Mouse (Mus musculus): Measurements from ENCODE around the gene Klhl11.

Gene Klhl11

GRCm38 (mm10) chr11:100472197-100472934 lies at the start of gene Klhl11:
Gene Klhl11, minus strand, starts transcription at chr11:100472741.
- peak; percentile 95 for DNase-seq (ENCODE audit: low spot score)

GRCm38 (mm10) chr11:100520838-100521237 lies 48.3 kb upstream of the Klhl11 start:
- no peak for DNase-seq (ENCODE audit: low spot score)

- DNase-seq (ENCODE audit: low spot score), result no peak
Observed at GRCm38 (mm10) chr11:100519188-100519587, 46.6 kb upstream of the Klhl11 start.

GRCm38 (mm10) chr11:100518188-100518591 lies 45.6 kb upstream of the Klhl11 start:
- no peak for DNase-seq (ENCODE audit: low spot score)

GRCm38 (mm10) chr11:100516291-100516690 lies 43.8 kb upstream of the Klhl11 start:
- DNase-seq (ENCODE audit: low spot score), result no peak

- no peak for DNase-seq (ENCODE audit: low spot score)
Observed at GRCm38 (mm10) chr11:100515789-100516188, 43.2 kb upstream of the Klhl11 start.

- no peak for DNase-seq (ENCODE audit: low spot score)
Observed at GRCm38 (mm10) chr11:100515061-100515460, 42.5 kb upstream of the Klhl11 start.

- no peak for DNase-seq (ENCODE audit: low spot score)
Observed at GRCm38 (mm10) chr11:100513716-100514115, 41.2 kb upstream of the Klhl11 start.

- DNase-seq (ENCODE audit: low spot score), result no peak
Observed at GRCm38 (mm10) chr11:100512384-100512783, 39.8 kb upstream of the Klhl11 start.

GRCm38 (mm10) chr11:100510556-100510955 lies 38.0 kb upstream of the Klhl11 start:
- no peak for DNase-seq (ENCODE audit: low spot score)

GRCm38 (mm10) chr11:100505997-100506396 lies 33.5 kb upstream of the Klhl11 start:
- DNase-seq (ENCODE audit: low spot score), result no peak

- no peak for DNase-seq (ENCODE audit: low spot score)
Observed at GRCm38 (mm10) chr11:100504990-100505660, 32.6 kb upstream of the Klhl11 start.

- DNase-seq (ENCODE audit: low spot score), result no peak
Observed at GRCm38 (mm10) chr11:100501321-100501720, 28.8 kb upstream of the Klhl11 start.

- no peak for DNase-seq (ENCODE audit: low spot score)
Observed at GRCm38 (mm10) chr11:100500651-100501050, 28.1 kb upstream of the Klhl11 start.

GRCm38 (mm10) chr11:100500241-100500640 lies 27.7 kb upstream of the Klhl11 start:
- no peak for DNase-seq (ENCODE audit: low spot score)

- DNase-seq (ENCODE audit: low spot score), result no peak
Observed at GRCm38 (mm10) chr11:100493771-100494170, 21.2 kb upstream of the Klhl11 start.

GRCm38 (mm10) chr11:100490951-100491350 lies 18.4 kb upstream of the Klhl11 start:
- peak; percentile 9 for DNase-seq (ENCODE audit: low spot score)

GRCm38 (mm10) chr11:100485801-100486538 lies 13.4 kb upstream of the Klhl11 start:
- peak; percentile 27 for DNase-seq (ENCODE audit: low spot score)

GRCm38 (mm10) chr11:100484461-100484860 lies 11.9 kb upstream of the Klhl11 start:
- DNase-seq (ENCODE audit: low spot score), result no peak

GRCm38 (mm10) chr11:100479152-100479551 lies 6.6 kb upstream of the Klhl11 start:
- DNase-seq (ENCODE audit: low spot score), result no peak

- DNase-seq (ENCODE audit: low spot score), result no peak
Observed at GRCm38 (mm10) chr11:100476281-100476680, 3.7 kb upstream of the Klhl11 start.

GRCm38 (mm10) chr11:100472935-100473295 lies 374 bp upstream of the Klhl11 start:
- DNase-seq (ENCODE audit: low spot score), result no peak

Data from T-cell, adult 2 months (primary cell).